Mouse (Mus musculus) left cerebral cortex, adult 18-20 months (tissue): ENCODE results near the gene Thap11. TPM values are rescaled to one million over a fixed set of nuclear protein-coding genes. Genes with fewer than 3 reads are reported as not detected.

Experiments
- DNase-seq, 2 experiments: peaks; one replicate each; pipeline ENCODE4 v3.0.0; 2021 to 2022; ENCODE audit warnings: low spot score in 2 of 2, mixed read lengths in 1 of 2
- total RNA-seq, 2 experiments: library from RNA; stranded (reverse); gene quantifications; 2 replicates each; pipeline ENCODE4 v1.2.3; 2021

Gene Thap11
- total RNA-seq, 2 experiments from 2014 or later: 40.8 to 41.6 TPM

- DNase-seq: no peak
Measured at GRCm38 (mm10) chr8:105897801-105898480, 43.0 kb downstream of the Thap11 start.

GRCm38 (mm10) chr8:105900180-105900940 is 45.4 kb downstream of the Thap11 start, which contains the start of gene Pskh1:
Pskh1 (plus strand) TSS chr8:105900441.
- peak; percentile 90 to 95 for DNase-seq

GRCm38 (mm10) chr8:105900941-105901616 is 46.1 kb downstream of the Thap11 start:
- DNase-seq: no peak

Other genes with a start within 250 kb of the Thap11 start
- 10 to 100 TPM; 70.6 to 84.6 TPM for gene Ripor1, start 249.9 kb upstream of the Thap11 start, total RNA-seq
- gene Ctcf, start 218.6 kb upstream of the Thap11 start, total RNA-seq: 10 to 100 TPM; 68.0 to 68.4 TPM
- not detected for gene Agrp, start 217.7 kb upstream of the Thap11 start, total RNA-seq
- gene Carmil2, start 168.9 kb upstream of the Thap11 start, total RNA-seq: 10 to 100 TPM; 60.0 to 64.6 TPM
- gene Acd, start 154.0 kb upstream of the Thap11 start, total RNA-seq: 10 to 100 TPM; 53.7 to 57.3 TPM
- gene Pard6a, start 154.0 kb upstream of the Thap11 start, total RNA-seq: 10 to 100 TPM; 41.2 to 46.1 TPM
- under 1 TPM in 1 of 2 experiments, not detected in 1; 0.49 TPM for gene 4933405L10Rik, start 147.5 kb upstream of the Thap11 start, total RNA-seq
- gene Enkd1, start 146.9 kb upstream of the Thap11 start, total RNA-seq: 10 to 100 TPM in 1 of 2 experiments, 1 to 10 TPM in 1; 9.5 to 11.2 TPM
- gene Gfod2, start 96.5 kb upstream of the Thap11 start, total RNA-seq: 10 to 100 TPM; 23.4 to 23.5 TPM
- gene Ranbp10, start 27.8 kb upstream of the Thap11 start, total RNA-seq: 10 to 100 TPM; 22.6 to 22.9 TPM
- under 1 TPM in 1 of 2 experiments, not detected in 1; 0.26 TPM for gene Tsnaxip1, start 27.4 kb upstream of the Thap11 start, total RNA-seq
- gene Cenpt, start 1.9 kb upstream of the Thap11 start, total RNA-seq: 10 to 100 TPM; 14.1 to 18.1 TPM
- 10 to 100 TPM; 24.8 to 29.0 TPM for gene Nutf2, start 5.4 kb downstream of the Thap11 start, total RNA-seq
- 10 to 100 TPM; 62.8 to 65.0 TPM for gene Edc4, start 25.7 kb downstream of the Thap11 start, total RNA-seq
- 1 to 10 TPM; 3.6 to 4.1 TPM for gene Nrn1l, start 38.4 kb downstream of the Thap11 start, total RNA-seq
- gene Pskh1, start 45.3 kb downstream of the Thap11 start, total RNA-seq: 1 to 10 TPM; 6.6 to 7.6 TPM
- 1 to 10 TPM; 1.9 to 2.4 TPM for gene Ctrl, start 78.7 kb downstream of the Thap11 start, total RNA-seq
- gene Psmb10, start 83.3 kb downstream of the Thap11 start, total RNA-seq: 10 to 100 TPM; 92.9 to 93.3 TPM
- gene Lcat, start 88.2 kb downstream of the Thap11 start, total RNA-seq: 10 to 100 TPM; 22.8 to 26.4 TPM
- gene Slc12a4, start 111.0 kb downstream of the Thap11 start, total RNA-seq: 10 to 100 TPM; 17.3 to 19.2 TPM
- not detected for gene Dpep3, start 124.3 kb downstream of the Thap11 start, total RNA-seq
- gene Dus2, start 136.2 kb downstream of the Thap11 start, total RNA-seq: 10 to 100 TPM; 18.9 to 19.2 TPM
- gene Dpep2nb, start 150.8 kb downstream of the Thap11 start, total RNA-seq: not detected
- gene Ddx28, start 156.8 kb downstream of the Thap11 start, total RNA-seq: 10 to 100 TPM; 14.5 to 17.2 TPM
- gene Nfatc3, start 203.7 kb downstream of the Thap11 start, total RNA-seq: 10 to 100 TPM; 10.5 to 12.4 TPM